1 mouse cellular context compared by ENCODE assay signal in the genomic region with DNA sequence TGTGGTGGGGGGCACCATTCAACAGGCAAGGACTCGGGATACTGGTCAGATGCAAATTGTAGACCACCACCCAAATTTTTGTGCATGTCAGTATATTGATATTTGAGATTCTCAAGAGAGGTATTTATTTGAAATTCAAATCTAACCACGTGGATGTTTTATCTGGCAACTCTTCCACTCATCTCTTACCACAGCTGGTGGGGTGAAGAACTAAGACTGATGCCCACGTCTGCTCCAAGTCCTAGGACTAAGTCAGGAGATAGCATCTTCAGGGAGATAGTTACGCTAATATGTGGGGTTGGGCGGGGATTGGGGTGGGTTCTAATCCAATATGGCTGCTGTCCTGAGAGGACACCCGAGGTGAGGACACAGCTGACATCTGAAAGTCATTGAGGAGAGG.
TF ChIP-seq lines count a peak whose summit lies in the region.

No protein-coding gene starts in this region.

TF ChIP-seq in MEL, 35 proteins besides CTCF, POLR2A, EP300 and RAD21 (continued from another document):
- TF ChIP-seq MAZ (IDR thresholded peaks at IDR 0.05; ENCODE audit: low read depth, low read length) (no peak), ETS1 (IDR thresholded peaks at IDR 0.05; ENCODE audit: low read depth, low read length) (peak; percentile 84), USF2 (IDR thresholded peaks at IDR 0.05; ENCODE audit: borderline replicate concordance in 1 of 2, insufficient read depth in 1 of 2, low read depth in 1 of 2, low read length in 2 of 2) (0 out of 4 replicates have a peak, but pooled peaks of 1 of the 2 experiments have one; percentile 38), MAX (IDR thresholded peaks at IDR 0.05; ENCODE audit: low read length) (peak; percentile 31; the same call in 1 of the 2 replicates), RCOR1 (IDR thresholded peaks at IDR 0.05; ENCODE audit: low read depth, low read length) (peak; percentile 47; the same call in 1 of the 2 replicates), MYB (IDR thresholded peaks at IDR 0.05; ENCODE audit: low read depth, low read length) (no peak), TAL1 (IDR thresholded peaks at IDR 0.05; ENCODE audit: low read length) (peak; percentile 51), CHD2 (IDR thresholded peaks at IDR 0.05; ENCODE audit: low read length) (no peak), TCF12 (IDR thresholded peaks at IDR 0.05; ENCODE audit: low read depth, low read length) (peak; percentile 79), USF1 (IDR thresholded peaks at IDR 0.05; ENCODE audit: low read depth, low read length) (peak; percentile 76), MEF2A (IDR thresholded peaks at IDR 0.05; ENCODE audit: extremely low read depth, insufficient replicate concordance, low read depth, low read length, poor library complexity, severe bottlenecking) (no peak), HCFC1 (IDR thresholded peaks at IDR 0.05; ENCODE audit: low read depth, low read length) (no peak), GATA1 (IDR thresholded peaks at IDR 0.05; ENCODE audit: low read depth, low read length) (peak; percentile 87), MAFK (IDR thresholded peaks at IDR 0.05; ENCODE audit: borderline replicate concordance, low read depth, low read length) (no peak; the same call in 1 of the 2 replicates), UBTF (IDR thresholded peaks at IDR 0.05; ENCODE audit: borderline replicate concordance, insufficient read depth, low read depth, low read length) (no peak)
